Mouse (Mus musculus) testis, postnatal 14 days (tissue): ENCODE results near the gene Pi16.
A peak's percentile ranks its signal among the peaks of the same experiment; 100 is the strongest.

Experiments
- DNase-seq: peaks from one replicate; pipeline ENCODE4 v3.0.0; 2021; ENCODE audit warnings: low spot score

Gene Pi16

GRCm38 (mm10) chr17:29304376-29305057 lies 13.0 kb upstream of the Pi16 start:
- DNase-seq = no peak

GRCm38 (mm10) chr17:29305058-29305806 lies 12.2 kb upstream of the Pi16 start:
- DNase-seq = no peak

- no peak for DNase-seq
These were observed 11.6 kb upstream of the Pi16 start for GRCm38 (mm10) chr17:29305871-29306270.

- no peak for DNase-seq
These were observed 7.3 kb upstream of the Pi16 start for GRCm38 (mm10) chr17:29310056-29310623.

- no peak for DNase-seq
These were observed 5.9 kb upstream of the Pi16 start for GRCm38 (mm10) chr17:29311602-29312001.

- no peak for DNase-seq
These were observed 5.4 kb upstream of the Pi16 start for GRCm38 (mm10) chr17:29312082-29312481.

GRCm38 (mm10) chr17:29313300-29313699 lies 4.2 kb upstream of the Pi16 start:
- no peak for DNase-seq

- no peak for DNase-seq
These were observed 1.6 kb upstream of the Pi16 start for GRCm38 (mm10) chr17:29315672-29316465.

GRCm38 (mm10) chr17:29316891-29317290 lies 589 bp upstream of the Pi16 start:
- DNase-seq = no peak

- no peak for DNase-seq
These were observed 1.3 kb downstream of the Pi16 start for GRCm38 (mm10) chr17:29318731-29319250.

GRCm38 (mm10) chr17:29319476-29319875 lies 2.0 kb downstream of the Pi16 start:
- no peak for DNase-seq

- DNase-seq = no peak
These were observed 2.6 kb downstream of the Pi16 start for GRCm38 (mm10) chr17:29319881-29320639.

- DNase-seq = no peak
These were observed 4.5 kb downstream of the Pi16 start for GRCm38 (mm10) chr17:29321765-29322602.

- peak; percentile 74 for DNase-seq
These were observed 5.1 kb downstream of the Pi16 start for GRCm38 (mm10) chr17:29322603-29322962.

GRCm38 (mm10) chr17:29323625-29324024 lies 6.1 kb downstream of the Pi16 start:
- DNase-seq = no peak

GRCm38 (mm10) chr17:29325831-29326230 lies 8.4 kb downstream of the Pi16 start:
- DNase-seq = no peak

GRCm38 (mm10) chr17:29326531-29327529 lies 9.3 kb downstream of the Pi16 start:
- peak; percentile 57 for DNase-seq

- no peak for DNase-seq
These were observed 10.2 kb downstream of the Pi16 start for GRCm38 (mm10) chr17:29327691-29328090.

- no peak for DNase-seq
These were observed 12.7 kb downstream of the Pi16 start for GRCm38 (mm10) chr17:29330221-29330620.
